Mouse (Mus musculus) neural tube, embryonic 12.5 days (tissue): Measurements from ENCODE around the gene Gucy1a1. TPM values are rescaled to one million over a fixed set of nuclear protein-coding genes. Genes with fewer than 3 reads are reported as not detected.
"Not testable (repeated sequence)": the region's sequence is repeated elsewhere in the genome, so short reads cannot be mapped to it uniquely, and the experiment has no call there.

Experiments used
- ATAC-seq: fragments of 200-750 bp; cut with Nextera tagmentation; 2 replicates; pipeline ENCODE4 v1.8.0; 2017; ENCODE audit warnings: low read depth, mild to moderate bottlenecking, moderate TSS enrichment, moderate library complexity; ENCODE audit not compliant: low FRiP score
- H3K27ac ChIP-seq: fragments of 300-500 bp; sonication (generic); 2 replicates; pipeline ENCODE4 v1.5.1; 2016
- H3K27me3 ChIP-seq: fragments of 300-500 bp; sonication (generic); replicated peaks from 2 replicates; pipeline ENCODE4 v1.6.1; 2016; ENCODE audit warnings: mild to moderate bottlenecking
- H3K36me3 ChIP-seq: fragments of 300-500 bp; sonication (generic); 2 replicates; pipeline ENCODE4 v1.6.1; 2016; ENCODE audit warnings: mild to moderate bottlenecking
- H3K4me1 ChIP-seq: fragments of 300-500 bp; sonication (generic); 2 replicates; pipeline ENCODE4 v1.6.1; 2016
- H3K4me2 ChIP-seq: fragments of 300-500 bp; sonication (generic); replicated peaks from 2 replicates; pipeline ENCODE4 v1.6.1; 2016; ENCODE audit warnings: mild to moderate bottlenecking
- H3K4me3 ChIP-seq: fragments of 300-500 bp; sonication (generic); 2 replicates; pipeline ENCODE4 v1.5.1; 2016
- H3K9ac ChIP-seq: fragments of 300-500 bp; sonication (generic); 2 replicates; pipeline ENCODE4 v1.6.1; 2016; ENCODE audit warnings: mild to moderate bottlenecking
- H3K9me3 ChIP-seq: fragments of 300-500 bp; sonication (generic); 2 replicates; pipeline ENCODE4 v1.6.1; 2016; ENCODE audit warnings: mild to moderate bottlenecking
- WGBS: fragments of 180-500 bp; shearing (Covaris S2); methylation state at CpG from one replicate; pipeline ENCODE4 v1.1.7; 2016; 5-methylcytosine and 5-hydroxymethylcytosine counted together
- polyA plus RNA-seq: library from polyadenylated mRNA; unstranded; fragments of >200 nt; fragmentation: Nextera tagmentation; extraction: Ambion mirVana; gene quantifications from 2 replicates; pipeline ENCODE4 v1.2.1, GENCODE M21; 2016

Gene Gucy1a1
- 3.3 and 3.6 TPM in 2 replicates for polyA plus RNA-seq

- Histone ChIP-seq H3K4me2 (peak within 1 kb of the TSS; percentile 84), H3K27me3 (0 out of 2 replicates have a peak, but pooled peaks cover 10% of the 10 kb centered on the region), H3K9me3 (no peaks in the 10 kb centered on the region), H3K4me3 (peak within 1 kb of the TSS; percentile 43), H3K9ac (peak within 1 kb of the TSS; percentile 54), H3K36me3 (no peaks in the 10 kb centered on the region), H3K27ac (no peak within 1 kb of the TSS), H3K4me1 (peaks cover 12% of the 10 kb centered on the region)
- peak; percentile 85 for ATAC-seq
- 2% methylated on average over 34 of the region's 36 CpGs for WGBS
Observed at GRCm38 (mm10) chr3:82145126-82145901, at the start of gene Gucy1a1. Gene Gucy1a1 (minus strand): TSS chr3:82145789.

GRCm38 (mm10) chr3:82191559-82192245 is 46.1 kb upstream of the Gucy1a1 start:
- ATAC-seq, result no peak
- H3K4me1 ChIP-seq, result no peaks in the 10 kb centered on the region
- 67% methylated on average over 1 of the region's 1 CpGs for WGBS
- H3K4me2 ChIP-seq, result no peak overlapping the region
- no peak overlapping the region for H3K27ac ChIP-seq
- H3K9ac ChIP-seq, result no peak overlapping the region
- H3K9me3 ChIP-seq, result no peaks in the 10 kb centered on the region
- H3K27me3 ChIP-seq, result no peaks in the 10 kb centered on the region
- H3K4me3 ChIP-seq, result no peak overlapping the region
- H3K36me3 ChIP-seq, result no peaks in the 10 kb centered on the region

GRCm38 (mm10) chr3:82185626-82186025 is 40.0 kb upstream of the Gucy1a1 start:
- no peaks in the 10 kb centered on the region for H3K9me3 ChIP-seq
- H3K36me3 ChIP-seq, result no peaks in the 10 kb centered on the region
- H3K9ac ChIP-seq, result no peak overlapping the region
- ATAC-seq, result no peak
- H3K4me3 ChIP-seq, result no peak overlapping the region
- 91% methylated on average over 9 of the region's 9 CpGs for WGBS
- H3K27ac ChIP-seq, result no peak overlapping the region
- no peaks in the 10 kb centered on the region for H3K4me1 ChIP-seq
- no peaks in the 10 kb centered on the region for H3K27me3 ChIP-seq
- H3K4me2 ChIP-seq, result no peak overlapping the region

- Histone ChIP-seq H3K4me3 (no peak overlapping the region), H3K27ac (no peak overlapping the region), H3K4me1 (no peaks in the 10 kb centered on the region), H3K27me3 (no peaks in the 10 kb centered on the region), H3K9me3 (no peaks in the 10 kb centered on the region), H3K36me3 (no peaks in the 10 kb centered on the region), H3K9ac (no peak overlapping the region), H3K4me2 (no peak overlapping the region)
- ATAC-seq, result no peak
Observed at GRCm38 (mm10) chr3:82181500-82181899, 35.9 kb upstream of the Gucy1a1 start.

GRCm38 (mm10) chr3:82180253-82180652 is 34.7 kb upstream of the Gucy1a1 start:
- 73% methylated on average over 3 of the region's 3 CpGs for WGBS
- H3K9ac ChIP-seq, result no peak overlapping the region
- H3K4me1 ChIP-seq, result no peaks in the 10 kb centered on the region
- no peaks in the 10 kb centered on the region for H3K9me3 ChIP-seq
- no peaks in the 10 kb centered on the region for H3K36me3 ChIP-seq
- H3K27me3 ChIP-seq, result no peaks in the 10 kb centered on the region
- H3K4me3 ChIP-seq, result no peak overlapping the region
- ATAC-seq, result no peak
- H3K4me2 ChIP-seq, result no peak overlapping the region
- no peak overlapping the region for H3K27ac ChIP-seq

- no peak overlapping the region for H3K27ac ChIP-seq
- no peak overlapping the region for H3K9ac ChIP-seq
- no peaks in the 10 kb centered on the region for H3K4me1 ChIP-seq
- no peak overlapping the region for H3K4me3 ChIP-seq
- no peaks in the 10 kb centered on the region for H3K9me3 ChIP-seq
- H3K27me3 ChIP-seq, result no peaks in the 10 kb centered on the region
- 90% methylated on average over 1 of the region's 1 CpGs for WGBS
- H3K36me3 ChIP-seq, result no peaks in the 10 kb centered on the region
- ATAC-seq, result no peak
- no peak overlapping the region for H3K4me2 ChIP-seq
Observed at GRCm38 (mm10) chr3:82175501-82175900, 29.9 kb upstream of the Gucy1a1 start.

- ATAC-seq, result no peak
- WGBS, result 85% methylated on average over 2 of the region's 2 CpGs
Observed at GRCm38 (mm10) chr3:82167064-82167463, 21.5 kb upstream of the Gucy1a1 start.

GRCm38 (mm10) chr3:82165937-82166336 is 20.3 kb upstream of the Gucy1a1 start:
- no peaks in the 10 kb centered on the region for H3K36me3 ChIP-seq
- no peak overlapping the region for H3K27ac ChIP-seq
- no peak overlapping the region for H3K4me3 ChIP-seq
- no peak for ATAC-seq
- H3K4me1 ChIP-seq, result no peaks in the 10 kb centered on the region
- H3K27me3 ChIP-seq, result no peaks in the 10 kb centered on the region
- H3K4me2 ChIP-seq, result no peak overlapping the region
- H3K9ac ChIP-seq, result no peak overlapping the region
- WGBS, result 95% methylated on average over 2 of the region's 2 CpGs
- H3K9me3 ChIP-seq, result no peaks in the 10 kb centered on the region

More at GRCm38 (mm10) chr3:82167064-82167463, 21.5 kb upstream of the Gucy1a1 start:
- Histone ChIP-seq H3K27ac (no peak overlapping the region), H3K27me3 (no peaks in the 10 kb centered on the region), H3K4me1 (no peaks in the 10 kb centered on the region), H3K4me2 (no peak overlapping the region), H3K4me3 (no peak overlapping the region), H3K9me3 (no peaks in the 10 kb centered on the region), H3K36me3 (no peaks in the 10 kb centered on the region), H3K9ac (no peak overlapping the region)

GRCm38 (mm10) chr3:82162992-82163391 is 17.4 kb upstream of the Gucy1a1 start:
- H3K4me3 ChIP-seq, H3K9me3 ChIP-seq, ATAC-seq, H3K4me1 ChIP-seq, H3K27ac ChIP-seq, H3K27me3 ChIP-seq, H3K36me3 ChIP-seq, H3K4me2 ChIP-seq, H3K9ac ChIP-seq: not testable (repeated sequence)
- 95% methylated on average over 1 of the region's 1 CpGs for WGBS

GRCm38 (mm10) chr3:82145978-82146377 is 389 bp upstream of the Gucy1a1 start:
- Histone ChIP-seq H3K4me2 (peak overlapping the region; percentile 84; the same call in 1 of the 2 replicates), H3K36me3 (no peaks in the 10 kb centered on the region), H3K4me1 (peaks cover 12% of the 10 kb centered on the region), H3K9me3 (no peaks in the 10 kb centered on the region), H3K27ac (no peak overlapping the region), H3K27me3 (0 out of 2 replicates have a peak, but pooled peaks cover 10% of the 10 kb centered on the region), H3K9ac (no peak overlapping the region), H3K4me3 (no peak overlapping the region)
- ATAC-seq, result no peak

GRCm38 (mm10) chr3:82144725-82145125 is 864 bp downstream of the Gucy1a1 start:
- Histone ChIP-seq H3K36me3 (no peaks in the 10 kb centered on the region), H3K4me2 (peak overlapping the region; percentile 84), H3K27me3 (0 out of 2 replicates have a peak, but pooled peaks cover 10% of the 10 kb centered on the region), H3K4me1 (peaks cover 12% of the 10 kb centered on the region), H3K9me3 (no peaks in the 10 kb centered on the region), H3K4me3 (peak overlapping the region; percentile 43), H3K27ac (no peak overlapping the region), H3K9ac (peak overlapping the region; percentile 54; the same call in 1 of the 2 replicates)
- 6% methylated on average over 14 of the region's 14 CpGs for WGBS
- ATAC-seq, result peak; percentile 35

GRCm38 (mm10) chr3:82140781-82141180 is 4.8 kb downstream of the Gucy1a1 start:
- Histone ChIP-seq H3K27me3 (0 out of 2 replicates have a peak, but pooled peaks cover 10% of the 10 kb centered on the region), H3K9me3 (no peaks in the 10 kb centered on the region), H3K36me3 (no peaks in the 10 kb centered on the region), H3K4me1 (peaks cover 12% of the 10 kb centered on the region), H3K4me3 (no peak overlapping the region), H3K9ac (no peak overlapping the region), H3K4me2 (no peak overlapping the region), H3K27ac (no peak overlapping the region)
- WGBS, result 68% methylated on average over 5 of the region's 5 CpGs
- ATAC-seq, result no peak
